Mouse (Mus musculus) lung, postnatal 0 days (tissue): ENCODE data around the gene Trcg1.

Experiments used
- CTCF ChIP-seq: IDR thresholded peaks from 2 replicates; pipeline ENCODE4 v1.5.1; 2016; ENCODE audit warnings: antibody characterized with exemption, mild to moderate bottlenecking
- EP300 ChIP-seq: IDR thresholded peaks from 2 replicates; pipeline ENCODE4 v1.6.1; 2016; ENCODE audit warnings: antibody characterized with exemption, mild to moderate bottlenecking, control low read depth

DNA sequence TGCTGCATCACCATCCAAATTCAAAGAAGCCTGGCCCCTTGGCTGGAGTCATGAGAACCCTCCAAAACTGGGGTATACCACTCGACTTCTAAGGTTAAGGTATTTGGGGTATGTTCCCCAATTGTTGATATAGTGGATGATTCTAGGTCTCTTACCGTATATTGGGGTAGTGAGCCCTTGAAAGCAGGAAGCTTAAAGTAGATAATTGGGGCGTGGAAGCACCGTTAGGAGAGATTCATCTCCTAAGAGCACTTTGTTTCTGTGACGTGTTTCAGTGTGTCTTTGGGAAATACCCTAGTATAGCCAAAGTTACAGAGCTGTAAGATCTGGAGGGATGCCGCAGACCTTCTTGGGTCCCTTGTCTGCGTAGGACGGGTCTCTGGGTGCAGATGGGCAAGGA is 38.9 kb upstream of the Trcg1 start:
- TF ChIP-seq CTCF (no peak), EP300 (no peak)
